Mouse (Mus musculus): ENCODE measurements around the gene Rln1.

DNA sequence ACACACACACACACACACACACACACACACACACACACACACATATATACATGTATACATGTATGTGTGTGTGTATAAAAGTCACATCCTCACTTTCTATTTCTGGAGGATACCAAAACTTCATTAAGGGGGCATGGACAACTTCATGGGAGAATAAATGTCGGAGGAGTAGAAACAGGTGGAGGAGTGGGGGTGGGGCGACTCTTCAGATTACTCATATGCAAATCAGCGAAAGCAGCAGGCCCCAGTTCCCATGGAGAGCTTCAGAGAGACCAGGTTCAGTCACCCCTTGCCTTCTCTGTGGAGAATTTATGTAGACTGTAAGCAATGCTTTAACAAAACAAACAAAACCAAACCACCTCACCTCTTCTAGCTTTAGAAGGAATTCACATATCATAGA is 30.6 kb upstream of the Rln1 start:
- no peak for TF ChIP-seq POLR2A (IDR thresholded peaks at IDR 0.05; ENCODE audit: borderline replicate concordance, control insufficient read depth, low read depth, low read length)
- no peak for TF ChIP-seq CTCF (IDR thresholded peaks at IDR 0.05; ENCODE audit: control insufficient read depth, insufficient read depth, low read length)

Measured in bone marrow, adult 2 months (tissue).